Mouse (Mus musculus) embryonic facial prominence, embryonic 10.5 days (tissue): ENCODE data around the gene Ablim2. TPM values are rescaled to one million over a fixed set of nuclear protein-coding genes. Genes with fewer than 3 reads are reported as not detected.

Experiments used
- DNase-seq: peaks from one replicate; pipeline ENCODE4 v3.0.0-alpha.2; 2017; ENCODE audit warnings: low spot score
- H3K27ac ChIP-seq: fragments of 300-500 bp; sonication (generic); replicated peaks from 2 replicates; pipeline ENCODE4 v1.5.1; 2016; ENCODE audit warnings: mild to moderate bottlenecking
- H3K27me3 ChIP-seq: fragments of 300-500 bp; sonication (generic); replicated peaks from 2 replicates; pipeline ENCODE4 v1.6.1; 2016; ENCODE audit warnings: low read depth, mild to moderate bottlenecking; ENCODE audit not compliant: poor library complexity, severe bottlenecking
- H3K36me3 ChIP-seq: fragments of 300-500 bp; sonication (generic); replicated peaks from 2 replicates; pipeline ENCODE4 v1.6.1; 2016; ENCODE audit warnings: mild to moderate bottlenecking, moderate library complexity
- H3K4me1 ChIP-seq: fragments of 300-500 bp; sonication (generic); 2 replicates; pipeline ENCODE4 v1.6.1; 2016
- H3K4me3 ChIP-seq: fragments of 300-500 bp; sonication (generic); 2 replicates; pipeline ENCODE4 v1.5.1; 2016; ENCODE audit warnings: mild to moderate bottlenecking, moderate library complexity
- H3K9me3 ChIP-seq: fragments of 300-500 bp; sonication (generic); 2 replicates; pipeline ENCODE4 v1.6.1; 2016; ENCODE audit warnings: mild to moderate bottlenecking
- WGBS: fragments of 180-500 bp; shearing (Covaris S2); methylation state at CpG from one replicate; pipeline ENCODE4 v1.1.7; 2016; 5-methylcytosine and 5-hydroxymethylcytosine counted together
- polyA plus RNA-seq: library from polyadenylated mRNA; unstranded; fragments of >200 nt; fragmentation: Nextera tagmentation; extraction: Ambion mirVana; gene quantifications from 2 replicates; pipeline ENCODE4 v1.2.1, GENCODE M21; 2016

Ablim2 gene
- polyA plus RNA-seq, 1 experiment from 2014 or later: 0.51 TPM

DNA sequence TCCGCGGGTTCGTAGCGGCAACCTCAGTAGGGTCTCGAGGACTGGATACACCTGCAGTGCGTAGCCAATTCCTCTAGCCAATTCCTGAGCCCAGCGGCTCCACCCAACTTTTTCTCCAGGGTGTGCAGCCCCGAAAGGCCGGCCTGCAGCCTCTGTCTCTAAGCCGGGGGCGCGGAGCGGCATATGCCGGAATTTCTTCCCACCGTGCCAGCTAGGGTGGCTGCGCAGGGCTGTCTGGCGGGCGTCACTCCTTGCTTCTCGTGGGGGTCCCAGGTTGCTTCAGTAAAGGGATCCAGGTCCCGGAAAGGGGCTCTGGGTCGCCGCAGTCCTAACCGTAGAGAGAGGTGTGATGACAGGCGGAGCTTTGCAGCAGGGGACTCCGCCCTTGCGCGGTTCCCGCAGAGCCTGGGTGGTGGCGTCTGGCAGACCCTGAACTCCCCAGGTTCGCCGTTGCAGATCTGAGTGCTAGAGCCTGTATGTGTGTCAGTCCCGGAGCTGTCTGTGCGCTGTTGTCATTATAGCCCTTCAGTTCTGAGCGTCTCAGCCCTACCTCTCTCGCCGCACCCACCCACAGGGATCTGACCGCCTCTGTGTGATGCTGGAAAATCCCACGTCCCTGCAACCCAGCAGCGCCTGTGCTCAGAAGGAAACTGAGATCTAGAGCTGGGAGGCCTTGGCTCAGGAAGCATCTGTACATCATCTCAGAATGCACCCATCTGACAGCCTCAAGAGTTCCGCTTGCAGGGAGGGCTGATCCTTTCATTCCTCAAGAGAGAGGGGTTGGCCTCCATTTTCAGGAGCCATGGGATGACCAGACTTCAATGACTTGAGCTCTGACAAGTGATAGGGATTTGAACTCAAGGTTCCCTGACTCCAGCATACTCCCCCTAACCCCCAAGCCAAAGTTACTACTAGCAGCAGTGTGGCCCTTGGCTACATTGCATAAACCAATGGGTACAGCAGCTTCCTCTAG lies 687 bp downstream of the Ablim2 start:
- H3K27me3 ChIP-seq: peaks cover 80% of the 10 kb centered on the region
- H3K9me3 ChIP-seq: no peaks in the 10 kb centered on the region
- H3K4me1 ChIP-seq: peaks cover 24% of the 10 kb centered on the region
- 2% methylated on average over 40 of the region's 40 CpGs for WGBS
- DNase-seq: peak; percentile 39
- H3K4me3 ChIP-seq: peak overlapping the region; percentile 71
- H3K36me3 ChIP-seq: no peaks in the 10 kb centered on the region
- no peak overlapping the region for H3K27ac ChIP-seq

DNA sequence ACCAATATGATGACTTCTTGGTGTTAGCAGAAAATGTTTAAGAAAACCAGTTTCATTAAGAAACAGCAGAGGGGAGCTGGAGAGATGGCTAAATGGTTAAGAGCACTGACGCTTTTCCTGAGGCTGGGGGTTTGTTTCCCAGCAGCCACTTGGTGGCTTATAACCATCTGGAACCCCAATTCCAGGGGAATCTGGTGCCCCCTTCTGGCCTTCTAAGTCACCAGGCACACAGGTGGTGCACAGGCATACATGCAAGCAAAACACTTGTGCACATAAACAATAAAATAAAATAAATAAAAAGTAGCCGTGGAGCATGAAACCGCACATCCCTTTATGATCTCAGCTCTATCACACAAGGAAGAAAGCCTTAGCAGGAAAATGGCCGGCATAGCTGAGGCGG lies 3.6 kb downstream of the Ablim2 start:
- H3K9me3 ChIP-seq: no peaks in the 10 kb centered on the region
- no peak overlapping the region for H3K27ac ChIP-seq
- peaks cover 24% of the 10 kb centered on the region for H3K4me1 ChIP-seq
- no peak overlapping the region for H3K4me3 ChIP-seq
- DNase-seq: no peak
- WGBS: 79% methylated on average over 5 of the region's 5 CpGs
- no peaks in the 10 kb centered on the region for H3K36me3 ChIP-seq
- H3K27me3 ChIP-seq: peaks cover 77% of the 10 kb centered on the region

DNA sequence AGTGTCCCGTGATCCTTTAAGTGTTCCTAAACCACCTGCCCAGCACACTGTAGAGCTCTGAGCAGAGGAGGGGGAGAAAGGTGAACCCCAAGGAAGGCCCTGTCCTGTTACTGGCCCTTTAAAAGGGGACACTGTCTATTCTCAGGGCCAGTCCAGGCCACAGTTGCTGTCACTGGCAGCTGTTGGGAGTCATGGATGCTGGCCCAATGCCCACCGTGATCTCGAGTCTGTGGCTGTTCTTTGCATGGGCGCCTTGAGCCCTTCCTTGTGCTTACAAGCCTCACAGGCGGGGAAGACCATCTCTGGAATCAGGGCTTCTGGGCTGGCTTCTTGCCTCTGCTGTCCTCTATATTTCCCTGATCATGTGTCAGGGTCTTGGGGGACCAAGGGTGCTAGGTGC lies 4.7 kb downstream of the Ablim2 start:
- no peak for DNase-seq
- Histone ChIP-seq H3K9me3 (no peaks in the 10 kb centered on the region), H3K27me3 (peaks cover 67% of the 10 kb centered on the region), H3K4me1 (peaks cover 17% of the 10 kb centered on the region), H3K4me3 (no peak overlapping the region), H3K27ac (no peak overlapping the region), H3K36me3 (no peaks in the 10 kb centered on the region)
- WGBS: 84% methylated on average over 5 of the region's 5 CpGs

DNA sequence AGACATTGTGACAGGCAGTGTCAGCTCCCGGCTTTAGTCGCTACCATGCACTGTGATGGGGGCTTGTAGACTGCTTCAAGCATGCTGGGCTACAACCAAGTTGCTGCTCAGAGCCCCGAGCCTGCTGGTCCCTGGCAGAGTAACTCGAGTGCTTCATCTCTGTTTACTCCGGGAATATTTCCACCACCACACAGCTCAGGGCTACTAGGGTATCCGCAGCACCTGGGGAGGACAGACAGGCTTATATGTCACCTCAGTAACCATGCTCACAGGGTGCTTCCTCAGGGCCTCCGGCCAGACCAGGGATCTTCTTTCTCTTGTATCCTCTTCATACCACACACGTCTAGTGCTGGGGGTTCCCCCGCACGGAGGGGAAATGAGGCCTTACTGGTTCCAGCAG lies 5.2 kb downstream of the Ablim2 start:
- no peak for DNase-seq
- WGBS: 81% methylated on average over 10 of the region's 10 CpGs
- no peaks in the 10 kb centered on the region for H3K36me3 ChIP-seq
- H3K4me1 ChIP-seq: peaks cover 12% of the 10 kb centered on the region
- H3K27ac ChIP-seq: no peak overlapping the region
- no peaks in the 10 kb centered on the region for H3K9me3 ChIP-seq
- peaks cover 62% of the 10 kb centered on the region for H3K27me3 ChIP-seq
- no peak overlapping the region for H3K4me3 ChIP-seq

DNA sequence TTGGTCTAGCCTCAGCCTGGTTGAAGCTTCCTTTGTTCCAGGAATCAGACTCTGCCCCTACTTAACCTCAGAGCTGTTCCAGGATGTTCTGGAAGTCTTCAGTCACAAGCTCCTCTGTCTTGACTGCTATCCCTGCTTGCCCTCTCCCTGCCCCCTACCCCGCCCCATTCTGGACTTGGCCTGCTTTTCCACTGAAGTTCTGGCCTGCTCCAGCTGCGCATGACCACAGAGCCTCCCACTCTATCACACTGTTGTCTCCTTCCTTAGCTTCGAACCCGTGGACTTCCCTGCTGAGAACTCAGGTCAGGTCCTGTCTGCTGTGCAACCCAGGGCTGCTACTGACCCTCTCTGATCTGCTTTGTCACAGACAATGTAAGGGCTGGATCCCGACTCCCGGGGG lies 8.2 kb downstream of the Ablim2 start:
- WGBS: 83% methylated on average over 6 of the region's 6 CpGs
- Histone ChIP-seq H3K9me3 (no peaks in the 10 kb centered on the region), H3K4me3 (no peak overlapping the region), H3K27me3 (peaks cover 31% of the 10 kb centered on the region), H3K4me1 (peaks cover 2% of the 10 kb centered on the region; the same call in 1 of the 2 replicates), H3K36me3 (no peaks in the 10 kb centered on the region), H3K27ac (no peak overlapping the region)
- DNase-seq: no peak

DNA sequence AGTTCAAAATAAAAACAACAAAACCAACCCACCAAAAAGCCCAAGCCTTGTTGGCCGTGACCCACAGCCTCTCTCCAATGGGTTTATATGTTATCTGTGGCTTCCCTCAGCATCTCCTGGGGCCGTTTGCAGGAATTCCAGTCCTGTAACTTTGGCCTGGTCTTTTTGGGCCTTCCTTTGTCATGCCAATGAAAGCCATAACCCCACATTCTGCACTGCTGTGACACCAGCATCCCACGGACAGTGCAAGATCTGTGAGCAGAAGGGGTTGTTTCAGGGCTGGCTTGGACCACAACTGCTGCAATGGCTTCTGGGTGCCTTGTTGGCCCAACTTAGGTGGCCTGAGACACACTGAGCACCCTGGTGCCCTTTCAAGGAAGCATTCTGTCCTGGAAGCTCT lies 10.8 kb downstream of the Ablim2 start:
- Histone ChIP-seq H3K9me3 (no peaks in the 10 kb centered on the region), H3K27me3 (0 out of 2 replicates have a peak, but pooled peaks cover 9% of the 10 kb centered on the region), H3K4me1 (peaks cover 7% of the 10 kb centered on the region), H3K36me3 (no peaks in the 10 kb centered on the region), H3K27ac (no peak overlapping the region), H3K4me3 (no peak overlapping the region)
- no peak for DNase-seq
- 73% methylated on average over 3 of the region's 3 CpGs for WGBS

DNA sequence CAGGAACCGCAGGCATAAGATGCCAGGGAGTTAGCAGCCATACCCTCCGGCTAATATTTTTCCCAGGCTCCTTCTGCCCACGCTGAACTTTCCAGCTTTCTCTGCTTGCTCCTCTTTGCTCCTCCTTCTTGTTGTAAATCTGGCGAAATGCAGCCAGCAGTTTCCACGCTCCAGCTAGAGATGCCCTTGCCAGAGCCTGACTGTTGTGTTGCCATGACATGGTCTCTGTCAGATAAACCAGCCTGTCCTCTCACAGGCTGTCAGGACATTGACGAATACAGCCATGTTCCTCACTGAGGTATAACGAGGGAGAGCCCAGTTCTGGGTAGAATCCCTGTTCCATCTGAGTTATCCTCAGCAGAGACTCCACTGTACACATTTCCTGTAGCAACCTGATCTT lies 11.3 kb downstream of the Ablim2 start:
- H3K4me3 ChIP-seq: no peak overlapping the region
- H3K27me3 ChIP-seq: 0 out of 2 replicates have a peak, but pooled peaks cover 5% of the 10 kb centered on the region
- WGBS: 88% methylated on average over 7 of the region's 7 CpGs
- DNase-seq: no peak
- no peak overlapping the region for H3K27ac ChIP-seq
- peaks cover 12% of the 10 kb centered on the region for H3K4me1 ChIP-seq
- H3K36me3 ChIP-seq: no peaks in the 10 kb centered on the region
- no peaks in the 10 kb centered on the region for H3K9me3 ChIP-seq

DNA sequence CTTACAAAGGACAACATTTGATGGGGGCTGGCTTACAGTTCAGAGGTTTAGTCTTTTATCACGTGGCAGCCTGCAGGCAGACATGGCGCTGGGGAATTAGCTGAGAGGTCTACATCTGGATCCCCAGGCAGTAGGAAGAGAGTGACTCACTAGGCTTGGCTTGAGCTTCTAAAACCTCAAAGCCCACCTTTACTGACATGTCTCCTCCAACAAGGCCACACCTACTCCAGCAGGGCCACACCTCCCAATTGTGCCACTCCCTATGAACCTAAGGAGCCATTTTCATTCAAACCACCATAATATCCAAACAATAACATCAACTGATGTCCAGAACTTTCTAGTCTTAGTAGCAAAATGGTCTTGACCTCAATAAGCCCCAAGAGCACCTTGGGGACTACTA lies 12.6 kb downstream of the Ablim2 start:
- no peaks in the 10 kb centered on the region for H3K36me3 ChIP-seq
- H3K27ac ChIP-seq: no peak overlapping the region
- WGBS: 81% methylated on average over 2 of the region's 2 CpGs
- no peak overlapping the region for H3K4me3 ChIP-seq
- peaks cover 20% of the 10 kb centered on the region for H3K4me1 ChIP-seq
- no peak for DNase-seq
- no peaks in the 10 kb centered on the region for H3K9me3 ChIP-seq
- H3K27me3 ChIP-seq: no peaks in the 10 kb centered on the region

DNA sequence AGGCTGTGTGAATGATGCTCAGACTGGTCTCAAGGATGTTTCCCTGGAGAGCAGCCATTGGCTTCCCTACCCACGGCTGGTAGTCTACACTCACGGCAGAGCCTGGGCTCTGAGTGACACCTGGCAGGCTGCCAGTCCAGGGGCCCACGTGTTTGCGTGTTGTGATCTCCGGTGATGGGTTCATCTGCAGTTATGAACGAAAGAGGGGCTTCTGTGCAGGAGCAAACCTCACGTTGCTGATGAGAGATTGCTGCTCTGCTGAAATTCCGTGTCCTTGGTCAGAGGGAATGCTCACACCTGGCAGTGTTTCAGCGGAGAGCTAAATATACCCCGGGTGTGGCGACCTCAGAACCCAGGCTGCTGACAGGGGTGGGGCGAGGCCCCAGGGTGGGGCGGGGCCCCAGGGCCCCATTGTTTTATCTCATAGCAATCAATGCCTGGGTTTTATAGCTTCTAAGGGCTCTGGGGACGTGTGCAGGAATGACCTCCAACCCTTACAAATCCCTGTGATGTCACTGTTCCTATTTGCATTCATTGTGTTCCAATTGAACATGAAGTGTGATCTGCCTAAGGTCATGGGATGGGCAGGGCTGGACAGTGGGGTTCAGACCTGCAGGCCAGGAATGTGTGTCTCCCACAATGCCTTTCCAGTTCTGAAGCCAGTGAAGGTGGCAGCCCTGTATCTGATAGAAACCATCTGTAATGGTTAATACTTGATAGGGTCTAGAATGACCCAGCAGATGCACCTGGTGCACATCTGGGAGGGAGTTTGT lies 13.4 kb downstream of the Ablim2 start:
- H3K4me1 ChIP-seq: peaks cover 20% of the 10 kb centered on the region
- H3K27me3 ChIP-seq: no peaks in the 10 kb centered on the region
- no peak overlapping the region for H3K4me3 ChIP-seq
- no peaks in the 10 kb centered on the region for H3K9me3 ChIP-seq
- no peak for DNase-seq
- no peak overlapping the region for H3K27ac ChIP-seq
- 79% methylated on average over 14 of the region's 14 CpGs for WGBS
- H3K36me3 ChIP-seq: no peaks in the 10 kb centered on the region

DNA sequence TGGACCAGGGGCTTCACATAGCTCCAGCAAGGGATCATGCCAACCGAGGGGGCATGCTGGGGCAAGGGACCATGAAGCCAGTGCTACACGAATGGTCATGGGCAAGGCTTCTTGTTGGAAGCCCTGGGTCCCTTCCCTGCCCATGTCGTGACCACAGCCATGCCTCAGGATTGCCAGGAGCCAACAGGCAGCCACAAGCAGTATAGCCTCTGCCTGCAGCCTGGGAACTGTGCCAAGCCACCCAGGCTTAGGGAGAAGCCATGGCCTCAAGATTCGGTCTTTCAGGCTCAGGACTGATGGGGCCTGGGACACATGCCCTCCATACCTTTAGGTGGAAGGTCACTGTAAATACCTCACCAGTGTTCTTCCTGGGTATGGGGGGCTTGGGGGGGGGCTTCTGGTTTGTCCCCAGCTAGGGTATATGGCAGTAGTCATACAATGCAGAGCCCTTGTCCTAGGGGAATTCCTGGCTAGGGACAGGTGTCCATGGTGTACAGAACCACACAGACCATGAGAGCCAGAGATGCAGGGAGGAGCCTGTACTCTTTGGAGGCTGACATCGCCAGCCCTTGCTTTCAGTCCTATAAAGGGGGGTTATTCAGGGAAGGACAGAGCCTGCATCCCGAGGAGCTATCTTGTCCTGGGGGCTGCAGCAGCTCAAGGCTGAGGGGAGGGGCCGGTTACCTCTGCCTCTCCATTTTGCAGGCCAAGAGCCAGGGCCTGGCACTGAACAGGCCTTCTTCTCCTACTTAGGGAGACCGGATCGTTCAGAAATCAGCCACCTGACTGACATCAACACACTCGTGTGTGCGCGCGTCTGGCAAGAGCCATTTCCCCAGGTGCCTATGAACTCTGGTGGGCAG lies 15.8 kb downstream of the Ablim2 start:
- no peak overlapping the region for H3K4me3 ChIP-seq
- DNase-seq: no peak
- H3K27me3 ChIP-seq: no peaks in the 10 kb centered on the region
- H3K36me3 ChIP-seq: no peaks in the 10 kb centered on the region
- WGBS: 75% methylated on average over 13 of the region's 13 CpGs
- no peaks in the 10 kb centered on the region for H3K9me3 ChIP-seq
- H3K4me1 ChIP-seq: peaks cover 20% of the 10 kb centered on the region
- peak overlapping the region; percentile 55; the same call in 1 of the 2 replicates for H3K27ac ChIP-seq

DNA sequence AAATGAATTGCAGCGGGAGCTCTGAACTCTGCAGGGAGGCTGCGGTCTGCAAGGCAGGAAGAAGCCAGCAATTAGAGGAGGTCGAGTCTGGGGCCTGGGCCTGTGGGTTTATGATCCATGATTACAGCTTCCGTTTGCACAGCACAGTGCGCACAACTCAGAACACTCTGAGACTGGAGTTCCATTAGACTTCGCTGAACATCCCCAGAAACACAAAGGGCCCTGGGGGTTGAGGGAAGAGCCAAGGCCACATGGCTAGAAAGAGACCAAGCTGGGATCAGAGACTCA lies 16.4 kb downstream of the Ablim2 start:
- peaks cover 20% of the 10 kb centered on the region for H3K4me1 ChIP-seq
- WGBS: 57% methylated on average over 6 of the region's 6 CpGs
- H3K27ac ChIP-seq: peak overlapping the region; percentile 55; the same call in 1 of the 2 replicates
- H3K27me3 ChIP-seq: no peaks in the 10 kb centered on the region
- peak; percentile 16 for DNase-seq
- no peaks in the 10 kb centered on the region for H3K36me3 ChIP-seq
- no peaks in the 10 kb centered on the region for H3K9me3 ChIP-seq
- no peak overlapping the region for H3K4me3 ChIP-seq

DNA sequence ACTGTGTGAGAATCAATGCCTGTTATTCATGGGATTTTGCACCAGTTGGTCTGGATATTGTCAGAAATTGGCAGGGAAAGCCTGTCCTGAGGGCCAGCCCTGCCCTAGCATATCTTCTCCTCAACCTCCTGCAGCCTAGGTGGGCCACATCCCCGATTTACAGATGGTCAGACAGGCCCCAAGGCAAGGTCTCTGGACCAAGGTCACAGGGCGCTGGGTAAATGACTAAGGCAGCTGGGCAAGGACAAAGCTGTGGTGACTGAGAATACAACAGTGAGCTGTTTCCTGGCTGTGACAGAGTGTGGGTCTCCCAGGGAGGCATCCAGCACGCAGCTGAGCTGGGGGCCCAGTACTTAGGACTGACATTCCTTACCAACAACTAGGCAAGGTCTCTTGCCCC lies 23.4 kb downstream of the Ablim2 start:
- Histone ChIP-seq H3K4me3 (no peak overlapping the region), H3K4me1 (peaks cover 6% of the 10 kb centered on the region; the same call in 1 of the 2 replicates), H3K36me3 (no peaks in the 10 kb centered on the region), H3K9me3 (no peaks in the 10 kb centered on the region), H3K27me3 (no peaks in the 10 kb centered on the region), H3K27ac (no peak overlapping the region)
- 68% methylated on average over 3 of the region's 3 CpGs for WGBS
- no peak for DNase-seq
